Mouse (Mus musculus) liver, embryonic 11.5 days (tissue): ENCODE results near the gene Plekhb1. TPM values are rescaled to one million over a fixed set of nuclear protein-coding genes. Genes with fewer than 3 reads are reported as not detected.

Experiments used
- ATAC-seq: fragments of 200-750 bp; cut with Nextera tagmentation; replicated peaks from 2 replicates; pipeline ENCODE4 v1.8.0; 2017; ENCODE audit warnings: moderate number of reproducible peaks, mild to moderate bottlenecking, moderate TSS enrichment, moderate library complexity; ENCODE audit not compliant: low FRiP score
- DNase-seq: peaks from one replicate; pipeline ENCODE4 v3.0.0-alpha.2; 2017; ENCODE audit warnings: low spot score
- H3K27ac ChIP-seq: fragments of 300-500 bp; sonication (generic); 2 replicates; pipeline ENCODE4 v1.5.1; 2014; ENCODE audit warnings: mild to moderate bottlenecking, low read depth, low read length, control low read depth
- H3K27me3 ChIP-seq: fragments of 300-500 bp; sonication (generic); replicated peaks from 2 replicates; pipeline ENCODE4 v1.6.1; 2014; ENCODE audit warnings: low read length, mixed read lengths; ENCODE audit not compliant: control insufficient read depth, insufficient read depth
- H3K36me3 ChIP-seq: fragments of 300-500 bp; sonication (generic); 2 replicates; pipeline ENCODE4 v1.6.1; 2014; ENCODE audit warnings: mild to moderate bottlenecking, low read length, moderate library complexity, mixed read lengths; ENCODE audit not compliant: control insufficient read depth, insufficient read depth
- H3K4me1 ChIP-seq: fragments of 300-500 bp; sonication (generic); replicated peaks from 2 replicates; pipeline ENCODE4 v1.6.1; 2014; ENCODE audit warnings: low read length, mixed read lengths; ENCODE audit not compliant: control insufficient read depth, insufficient read depth
- H3K4me2 ChIP-seq: fragments of 300-500 bp; sonication (generic); 2 replicates; pipeline ENCODE4 v1.6.1; 2014; ENCODE audit warnings: mild to moderate bottlenecking, control low read depth, moderate library complexity
- H3K4me3 ChIP-seq: fragments of 300-500 bp; sonication (generic); 2 replicates; pipeline ENCODE4 v1.5.1; 2014; ENCODE audit warnings: low read depth, low read length, control low read depth
- H3K9ac ChIP-seq: fragments of 300-500 bp; sonication (generic); 2 replicates; pipeline ENCODE4 v1.6.1; 2014; ENCODE audit warnings: low read depth, low read length, control low read depth
- H3K9me3 ChIP-seq: fragments of 300-500 bp; sonication (generic); 2 replicates; pipeline ENCODE4 v1.6.1; 2016; ENCODE audit warnings: low read length, inconsistent platforms, mixed read lengths; ENCODE audit not compliant: control insufficient read depth
- WGBS: fragments of 180-500 bp; shearing (Covaris S2); extraction: QIAGEN DNeasy Blood & Tissue Kit; methylation state at CpG from one replicate; pipeline ENCODE4 v1.1.7; 2014; 5-methylcytosine and 5-hydroxymethylcytosine counted together
- polyA plus RNA-seq: library from polyadenylated mRNA; unstranded; fragments of >200 nt; fragmentation: Nextera tagmentation; extraction: Ambion mirVana; gene quantifications from 2 replicates; pipeline ENCODE4 v1.2.1, GENCODE M21; 2014

Gene Plekhb1
- 1.1 and 2.0 TPM in 2 replicates for polyA plus RNA-seq

DNA sequence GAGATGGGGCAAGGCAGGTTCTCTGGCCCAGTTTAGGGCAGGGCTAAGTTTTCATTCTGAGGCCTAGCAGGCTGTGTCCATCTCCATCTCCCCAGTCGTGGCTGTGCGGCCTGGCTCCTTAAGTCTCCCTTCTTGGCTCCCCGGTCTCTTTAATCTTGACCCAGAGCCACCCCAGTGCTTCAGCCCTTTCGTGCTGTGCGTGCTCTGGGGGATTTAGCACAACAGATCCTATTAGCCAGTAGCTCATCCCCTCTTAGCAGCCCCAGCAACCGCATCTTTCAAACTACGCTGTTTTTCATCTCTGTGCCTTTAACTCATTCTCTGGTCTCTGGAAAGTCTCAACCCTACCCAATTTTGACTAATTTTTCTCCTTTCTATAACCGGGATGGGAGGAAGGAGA is at the start of gene Plekhb1:
Plekhb1 (minus strand) TSS at position 184 of the 400 bp plus-strand sequence.
- Histone ChIP-seq H3K36me3 (no peaks in the 10 kb centered on the region), H3K4me2 (peak within 1 kb of the TSS; percentile 4; the same call in 1 of the 2 replicates), H3K4me1 (0 out of 2 replicates have a peak, but pooled peaks cover 9% of the 10 kb centered on the region), H3K9ac (no peak within 1 kb of the TSS), H3K27ac (no peak within 1 kb of the TSS), H3K4me3 (no peak within 1 kb of the TSS), H3K9me3 (no peaks in the 10 kb centered on the region), H3K27me3 (no peaks in the 10 kb centered on the region)
- 77% methylated on average over 8 of the region's 8 CpGs for WGBS
- DNase-seq (no peak), ATAC-seq (no peak)

DNA sequence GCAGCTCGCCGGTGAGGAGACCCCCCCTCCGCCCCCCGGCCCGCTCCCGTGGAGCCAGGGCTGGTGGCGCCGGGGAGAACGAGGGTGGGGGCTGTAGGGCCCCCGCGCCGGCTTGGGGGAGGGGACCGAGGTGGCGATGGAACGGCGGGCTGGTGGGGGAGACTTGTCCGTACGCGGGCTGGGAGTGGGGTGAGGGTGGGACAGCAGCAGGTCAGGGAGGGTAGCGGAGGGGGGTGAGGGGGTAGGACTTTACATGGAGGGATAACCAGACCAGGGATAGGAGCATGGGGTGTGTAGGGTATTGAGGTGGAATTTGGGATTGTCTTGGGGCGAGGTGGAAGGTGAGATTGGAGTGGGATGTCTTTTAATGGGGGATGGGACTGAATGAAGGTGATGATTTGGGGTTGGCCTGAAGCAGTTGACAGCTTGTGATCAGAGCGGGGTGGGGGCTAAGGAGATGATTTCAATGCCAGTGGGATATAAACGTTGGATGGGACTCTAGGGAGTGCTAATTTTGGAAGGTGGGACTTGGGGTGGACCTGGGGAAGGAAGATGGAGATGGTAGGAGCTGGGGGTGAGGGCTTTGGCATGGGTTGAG is 44.8 kb upstream of the Plekhb1 start:
- Histone ChIP-seq H3K9ac (peak overlapping the region; percentile 92), H3K4me1 (peaks cover 12% of the 10 kb centered on the region), H3K27me3 (no peaks in the 10 kb centered on the region), H3K4me2 (peak overlapping the region; percentile 69), H3K4me3 (peak overlapping the region; percentile 76), H3K27ac (peak overlapping the region; percentile 84), H3K36me3 (no peaks in the 10 kb centered on the region), H3K9me3 (no peaks in the 10 kb centered on the region)
- DNase-seq (no peak), ATAC-seq (peak; percentile 36)
- WGBS: 1% methylated on average over 23 of the region's 23 CpGs

DNA sequence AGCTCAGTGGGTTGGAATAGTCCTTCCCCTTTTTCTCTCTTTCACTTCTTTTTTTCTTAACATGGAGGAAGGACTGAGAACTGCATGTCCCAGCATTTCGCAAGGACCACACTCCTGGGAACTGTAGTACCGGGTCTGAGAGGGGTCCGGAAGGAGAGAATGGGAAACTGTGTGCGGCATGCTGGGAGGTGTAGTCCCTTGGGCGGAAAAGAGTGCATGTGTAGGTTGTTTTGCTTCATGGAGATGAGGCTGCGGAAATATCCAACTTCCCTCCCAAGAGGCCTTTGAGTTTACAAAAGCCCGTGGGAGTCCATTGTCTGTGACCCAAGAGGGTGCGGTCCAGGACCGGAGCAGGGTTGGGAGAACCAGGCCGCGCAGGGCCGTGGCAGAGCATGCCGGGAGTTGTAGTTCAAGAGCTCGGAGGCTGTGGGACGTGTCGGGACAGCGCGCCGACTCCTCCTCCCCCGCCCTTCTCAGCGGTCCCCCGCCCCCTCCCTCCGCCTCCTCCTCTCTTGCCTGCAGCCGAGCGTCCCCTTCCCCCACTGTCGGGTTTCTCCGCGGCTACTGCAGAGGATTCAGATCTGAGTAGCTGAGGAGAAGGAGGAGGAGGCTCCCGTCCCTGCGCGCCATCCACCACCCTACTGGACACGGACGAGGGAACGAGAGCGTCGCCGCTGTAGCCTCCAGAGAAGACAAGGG is 44.1 kb upstream of the Plekhb1 start, which contains the start of gene Fam168a:
Fam168a (plus strand) TSS at position 493 of the 699 bp plus-strand sequence.
- H3K4me3 ChIP-seq: peak within 1 kb of the TSS; percentile 76
- under 1% methylated on average over 36 of the region's 37 CpGs for WGBS
- peak within 1 kb of the TSS; percentile 84 for H3K27ac ChIP-seq
- H3K36me3 ChIP-seq: no peaks in the 10 kb centered on the region
- H3K27me3 ChIP-seq: no peaks in the 10 kb centered on the region
- peaks cover 12% of the 10 kb centered on the region for H3K4me1 ChIP-seq
- ATAC-seq (peak; percentile 98), DNase-seq (peak; percentile 98)
- no peaks in the 10 kb centered on the region for H3K9me3 ChIP-seq
- peak within 1 kb of the TSS; percentile 69 for H3K4me2 ChIP-seq
- peak within 1 kb of the TSS; percentile 92 for H3K9ac ChIP-seq

DNA sequence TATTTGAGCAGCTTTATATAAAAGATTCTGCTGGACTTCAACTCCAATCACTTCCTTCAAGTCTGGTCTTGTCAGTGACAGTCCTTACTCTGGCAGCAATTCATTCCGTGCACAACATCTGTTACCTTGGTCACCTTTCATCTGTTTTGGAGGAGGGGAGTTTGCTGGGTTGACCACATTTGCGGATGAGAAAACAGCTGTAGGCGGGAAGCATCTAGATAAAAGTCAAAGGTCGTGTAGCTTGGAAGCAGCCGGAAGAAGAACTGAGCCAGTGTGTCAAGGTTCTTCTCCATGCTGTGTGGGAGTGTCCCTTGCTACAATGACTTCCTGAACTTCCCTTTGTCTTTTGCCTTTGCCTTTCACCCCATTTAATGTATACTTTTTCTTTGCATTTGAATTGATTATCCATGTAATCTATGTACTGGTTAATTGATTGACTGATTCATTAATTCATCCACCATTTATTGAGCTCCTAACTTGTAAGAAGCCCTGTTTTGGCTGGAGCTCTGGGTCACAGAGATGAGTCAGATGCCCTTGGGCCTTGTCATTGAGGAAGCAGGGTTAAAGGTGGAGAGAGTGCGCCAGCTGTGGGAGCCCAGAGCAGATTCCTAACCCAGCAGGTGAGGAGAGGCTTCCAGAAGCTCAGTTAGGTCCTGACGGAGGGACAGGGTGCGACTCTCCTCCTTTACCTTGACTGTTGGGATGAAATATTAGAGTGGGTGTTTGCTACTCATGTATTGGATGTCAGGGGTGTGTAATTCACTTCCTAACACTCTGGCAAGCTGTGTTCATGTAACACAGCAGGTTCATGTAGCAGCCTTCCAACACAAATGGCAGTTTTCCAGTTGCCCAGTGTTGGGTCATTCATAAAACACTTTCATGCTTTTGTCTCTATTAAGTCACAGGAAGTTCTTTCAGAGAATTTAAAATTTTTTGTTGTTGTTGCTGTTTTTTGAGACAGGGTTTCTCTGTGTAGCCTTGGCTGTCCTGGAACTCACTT is 37.9 kb upstream of the Plekhb1 start:
- ATAC-seq (no peak), DNase-seq (no peak)
- Histone ChIP-seq H3K27me3 (no peaks in the 10 kb centered on the region), H3K9ac (no peak overlapping the region), H3K9me3 (no peaks in the 10 kb centered on the region), H3K4me2 (no peak overlapping the region), H3K36me3 (no peaks in the 10 kb centered on the region), H3K4me1 (no peaks in the 10 kb centered on the region), H3K4me3 (no peak overlapping the region), H3K27ac (no peak overlapping the region)
- WGBS: 50% methylated on average over 8 of the region's 8 CpGs

DNA sequence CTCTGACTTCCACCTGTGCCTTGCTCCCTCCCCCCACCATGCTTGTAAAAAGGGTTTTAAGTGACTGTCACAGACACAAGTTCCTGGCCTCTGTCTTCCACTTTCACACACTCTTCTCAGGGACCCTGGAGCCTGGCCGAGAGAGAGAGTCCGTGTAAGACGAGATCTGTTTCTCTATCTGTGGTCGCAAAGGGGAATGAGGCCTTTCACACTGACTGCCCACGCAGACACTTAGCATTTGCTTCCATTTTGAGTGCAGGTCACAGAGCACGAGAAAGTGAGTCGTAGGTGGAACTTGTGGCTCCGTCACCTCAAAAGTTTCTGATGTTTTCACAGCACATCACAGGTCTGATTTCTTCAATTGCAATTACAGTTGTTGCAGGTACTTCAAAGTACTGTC is 31.0 kb upstream of the Plekhb1 start:
- no peak overlapping the region for H3K27ac ChIP-seq
- H3K4me1 ChIP-seq: no peaks in the 10 kb centered on the region
- no peak overlapping the region for H3K9ac ChIP-seq
- no peaks in the 10 kb centered on the region for H3K27me3 ChIP-seq
- WGBS: 73% methylated on average over 8 of the region's 8 CpGs
- H3K9me3 ChIP-seq: no peaks in the 10 kb centered on the region
- H3K36me3 ChIP-seq: no peaks in the 10 kb centered on the region
- DNase-seq: no peak
- no peak for ATAC-seq
- no peak overlapping the region for H3K4me3 ChIP-seq
- H3K4me2 ChIP-seq: no peak overlapping the region

DNA sequence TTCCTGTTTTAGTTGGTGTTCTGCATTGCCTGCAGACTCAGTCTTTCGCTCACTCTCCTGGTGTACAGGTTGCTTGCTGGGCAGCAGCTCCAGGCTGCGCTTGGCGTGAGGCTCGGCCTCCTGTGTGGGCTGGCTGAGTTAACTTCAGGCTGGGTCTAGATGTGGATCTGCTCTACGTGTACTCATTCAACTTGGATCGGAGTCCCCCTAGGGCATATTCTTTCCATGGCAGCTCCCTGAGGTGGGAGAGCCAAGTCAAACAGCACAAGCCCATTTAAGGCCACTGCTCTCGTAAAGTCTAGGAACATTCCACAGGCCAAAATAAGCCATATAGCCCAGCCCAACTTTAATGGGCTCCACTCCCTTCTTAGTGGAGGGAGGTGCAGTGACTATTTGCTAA is 26.3 kb upstream of the Plekhb1 start:
- Histone ChIP-seq H3K9ac (no peak overlapping the region), H3K4me3 (no peak overlapping the region), H3K27ac (no peak overlapping the region), H3K4me1 (no peaks in the 10 kb centered on the region), H3K9me3 (no peaks in the 10 kb centered on the region), H3K27me3 (no peaks in the 10 kb centered on the region), H3K36me3 (no peaks in the 10 kb centered on the region), H3K4me2 (no peak overlapping the region)
- ATAC-seq: no peak
- WGBS: 88% methylated on average over 7 of the region's 7 CpGs
- DNase-seq: no peak

DNA sequence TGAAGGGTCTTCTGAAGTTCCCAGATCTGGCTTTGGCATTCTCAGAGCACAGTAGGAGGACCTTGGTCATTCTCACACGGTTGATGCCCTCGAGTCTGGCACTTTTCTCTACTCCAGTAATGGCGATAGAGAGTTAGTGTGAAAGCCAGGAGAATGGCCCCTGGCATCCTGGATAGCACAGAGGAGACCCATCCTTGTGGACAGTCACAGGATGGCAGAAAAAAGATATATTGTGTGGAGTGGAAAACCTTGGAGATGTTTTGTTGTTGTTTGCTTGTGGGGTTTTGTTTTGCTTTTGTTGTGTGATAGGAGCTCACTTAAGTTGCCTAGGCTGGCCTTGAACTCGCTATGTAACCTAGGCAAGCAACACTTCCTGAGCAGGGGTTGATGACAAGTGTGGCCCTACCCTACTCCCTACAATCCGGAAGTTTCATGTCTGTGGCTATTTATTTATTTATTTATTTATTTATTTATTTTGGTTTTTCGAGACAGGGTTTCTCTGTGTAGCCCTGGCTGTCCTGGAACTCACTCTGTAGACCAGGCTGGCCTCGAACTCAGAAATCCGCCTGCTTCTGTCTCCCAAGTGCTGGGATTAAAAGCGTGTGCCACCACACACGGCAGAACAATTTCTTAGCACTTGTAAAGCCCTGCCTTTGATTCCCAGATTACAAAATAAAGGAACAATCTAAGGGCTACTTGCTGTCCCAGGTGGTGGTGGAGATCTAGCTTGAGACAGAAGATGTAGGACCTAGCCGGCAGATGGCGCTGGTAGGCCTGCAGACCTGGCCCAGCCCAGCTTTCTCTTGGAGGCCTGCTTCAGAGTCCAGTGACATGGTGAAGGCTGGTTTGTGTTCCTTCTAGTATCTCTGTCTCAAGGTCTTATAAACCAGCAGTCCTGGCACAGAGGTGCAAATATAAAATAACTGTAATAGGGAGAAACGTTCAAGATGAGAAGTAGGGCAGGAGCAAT is 23.1 kb upstream of the Plekhb1 start:
- peak; percentile 74 for DNase-seq
- H3K9me3 ChIP-seq: no peaks in the 10 kb centered on the region
- H3K4me2 ChIP-seq: no peak overlapping the region
- H3K4me1 ChIP-seq: no peaks in the 10 kb centered on the region
- no peak overlapping the region for H3K9ac ChIP-seq
- WGBS: 39% methylated on average over 13 of the region's 13 CpGs
- H3K36me3 ChIP-seq: no peaks in the 10 kb centered on the region
- H3K4me3 ChIP-seq: no peak overlapping the region
- no peaks in the 10 kb centered on the region for H3K27me3 ChIP-seq
- peak; percentile 72 for ATAC-seq
- no peak overlapping the region for H3K27ac ChIP-seq
